Mouse (Mus musculus) liver, embryonic 14.5 days (tissue): ENCODE results near the gene Pigp.

ENCODE experiments used
- CTCF ChIP-seq: IDR thresholded peaks from 2 replicates; pipeline ENCODE4 v1.5.1; 2016; ENCODE audit warnings: antibody characterized with exemption, low read depth, control low read depth
- EP300 ChIP-seq: IDR thresholded peaks from 2 replicates; pipeline ENCODE4 v1.6.1; 2016; ENCODE audit warnings: antibody characterized with exemption, low read depth

DNA sequence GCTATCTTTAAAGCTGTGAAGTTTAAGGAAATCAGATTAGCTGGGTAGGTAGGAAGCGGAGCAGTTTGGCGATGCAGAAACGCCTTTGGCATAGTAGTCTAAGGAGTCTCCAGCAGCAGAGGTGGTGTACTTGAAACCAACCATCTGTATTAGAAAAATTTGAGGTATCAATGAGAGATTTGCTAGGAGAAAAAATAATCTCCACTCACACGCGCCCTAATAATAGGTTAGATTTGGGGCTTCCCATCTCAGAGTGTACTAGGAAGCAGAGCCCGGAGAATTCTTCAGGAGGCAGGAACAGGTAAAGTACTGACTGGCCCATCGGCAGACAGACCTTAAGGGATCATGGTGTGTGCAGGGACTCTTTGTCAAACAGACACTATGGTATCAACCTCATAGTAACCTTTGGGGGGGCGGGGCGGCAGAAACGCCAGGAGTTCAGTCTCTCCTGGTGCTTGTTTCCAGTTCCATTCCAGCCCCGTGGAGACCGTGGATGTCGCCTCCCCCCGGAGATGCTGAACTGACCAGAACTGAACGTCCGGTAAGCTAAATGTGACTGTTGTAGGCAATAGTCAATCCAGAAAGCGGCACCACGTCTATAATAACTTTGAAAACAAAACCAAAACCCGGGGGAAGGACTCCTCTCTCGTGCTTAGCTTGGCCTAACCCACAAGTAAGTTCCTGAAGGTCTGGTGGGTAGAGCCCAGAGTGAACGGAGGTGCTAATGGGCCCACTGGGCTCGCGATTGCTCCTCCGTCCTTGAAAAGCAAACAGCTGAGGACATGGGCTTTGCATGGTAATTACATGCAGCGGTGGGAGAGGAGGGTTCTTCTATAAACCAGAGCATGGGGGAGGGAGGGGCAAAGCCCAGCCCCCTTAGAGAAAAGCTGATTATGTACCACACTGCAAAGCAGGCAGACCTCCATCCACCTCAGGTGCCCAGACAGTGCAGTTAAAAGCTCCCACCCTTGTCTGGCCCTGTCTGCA lies 42.5 kb downstream of the Pigp start:
- TF ChIP-seq EP300 (no peak), CTCF (no peak)
